In the genomic region with DNA sequence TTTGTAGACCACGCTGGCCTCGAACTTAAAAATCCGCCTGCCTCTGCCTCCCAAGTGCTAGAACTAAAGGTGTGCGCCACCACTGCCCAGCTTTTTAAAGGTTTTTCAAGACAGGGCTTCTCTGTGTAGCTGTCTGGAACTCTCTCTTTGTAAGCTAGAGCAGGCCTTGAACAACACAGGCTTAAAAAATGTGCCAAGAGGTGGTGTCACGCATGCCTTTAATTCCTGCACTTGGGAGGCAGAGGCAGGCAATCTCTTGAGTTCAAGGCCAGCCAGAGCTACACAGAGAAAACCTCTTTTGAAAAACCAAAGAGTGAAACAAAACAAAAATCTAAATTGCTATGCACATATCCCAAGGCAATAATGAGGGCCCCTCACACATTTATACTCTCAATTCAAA, we compare ENCODE assay signal across 42 mouse cellular contexts. TPM values are rescaled to one million over a fixed set of nuclear protein-coding genes. Genes with fewer than 3 reads are reported as not detected.
"Had no signal": no experiment of that assay in that cellular context is flagged by ENCODE, and none has a peak within 500 bp of the region (broad histone marks: within the 10 kb centered on the region; RNA-seq: fewer than 3 reads in every experiment).

No protein-coding gene starts in this region.

- ATAC-seq: hindbrain, postnatal 0 days; intestine, embryonic 16.5 days; liver, embryonic 12.5 days had no signal

- H3K27ac ChIP-seq: gastrocnemius, adult 2 months; heart, embryonic 13.5 days; heart, embryonic 15.5 days; hindbrain, embryonic 13.5 days; hindbrain, embryonic 15.5 days; hindbrain, postnatal 0 days; kidney, embryonic 15.5 days; kidney, postnatal 0 days; limb, embryonic 13.5 days; limb, embryonic 15.5 days; liver, embryonic 12.5 days had no signal

- H3K27me3 ChIP-seq: heart, embryonic 13.5 days; heart, embryonic 15.5 days; hindbrain, embryonic 13.5 days; hindbrain, embryonic 15.5 days; kidney, embryonic 15.5 days; limb, embryonic 13.5 days; limb, embryonic 15.5 days; liver, embryonic 12.5 days had no signal

- H3K4me1 ChIP-seq: heart, embryonic 15.5 days; hindbrain, embryonic 13.5 days; hindbrain, embryonic 15.5 days; kidney, embryonic 15.5 days; limb, embryonic 13.5 days; limb, embryonic 15.5 days; liver, embryonic 12.5 days had no signal

- H3K9me3 ChIP-seq: heart, embryonic 13.5 days; heart, embryonic 15.5 days; hindbrain, embryonic 13.5 days; hindbrain, embryonic 15.5 days; kidney, embryonic 15.5 days; limb, embryonic 13.5 days; limb, embryonic 15.5 days; liver, embryonic 12.5 days had no signal

- H3K4me2 ChIP-seq: heart, embryonic 11.5 days; heart, embryonic 13.5 days; heart, embryonic 15.5 days; hindbrain, embryonic 13.5 days; hindbrain, embryonic 15.5 days; kidney, embryonic 15.5 days; limb, embryonic 13.5 days; limb, embryonic 15.5 days; liver, embryonic 12.5 days had no signal

- H3K4me3 ChIP-seq: gastrocnemius, adult 2 months; heart, embryonic 13.5 days; heart, embryonic 15.5 days; hindbrain, embryonic 13.5 days; hindbrain, embryonic 15.5 days; kidney, embryonic 15.5 days; limb, embryonic 13.5 days; limb, embryonic 15.5 days; liver, embryonic 12.5 days had no signal

- DNase-seq: gastrocnemius, adult 2 months; gastrocnemius, postnatal 10 days; gastrocnemius, postnatal 25 days; heart, adult 18-20 months; heart, postnatal 14 days; heart, postnatal 36 days; kidney, adult 11 months; kidney, adult 2 months; kidney, adult 9 months; kidney, postnatal 14 days; kidney, postnatal 36 days; layer of hippocampus, adult 9-11 months; layer of hippocampus, postnatal 36 days; left cerebral cortex, postnatal 4 days had no signal

- H3K9ac ChIP-seq: heart, embryonic 13.5 days; heart, embryonic 15.5 days; hindbrain, embryonic 13.5 days; hindbrain, embryonic 15.5 days; kidney, embryonic 15.5 days; limb, embryonic 13.5 days; limb, embryonic 15.5 days; liver, embryonic 12.5 days had no signal

- H3K36me3 ChIP-seq: heart, embryonic 13.5 days; heart, embryonic 15.5 days; hindbrain, embryonic 13.5 days; hindbrain, embryonic 15.5 days; kidney, embryonic 15.5 days; limb, embryonic 13.5 days; limb, embryonic 15.5 days; liver, embryonic 12.5 days had no signal

RNA-seq across cellular contexts. Expression of a gene that starts 28.9 kb away (rescaled TPM):
- total RNA-seq: gastrocnemius, adult 2 months; gastrocnemius, postnatal 10 days; gastrocnemius, postnatal 25 days; gastrocnemius, postnatal 4 days; granulocyte monocyte progenitor cell, adult 5-6 weeks; heart, adult 18-20 months; heart, postnatal 36 days; hematopoietic stem cell, adult 5-6 weeks; hindbrain, postnatal 0 days; layer of hippocampus, adult 18-20 months; layer of hippocampus, adult 8-10 months; layer of hippocampus, postnatal 14 days; layer of hippocampus, postnatal 36 days; left cerebral cortex, adult 8-10 months; left cerebral cortex, postnatal 10 days; left cerebral cortex, postnatal 4 days; liver, adult 2 months had no signal
- polyA plus RNA-seq: hindbrain, embryonic 11.5 days; hindbrain, embryonic 13.5 days; hindbrain, embryonic 15.5 days; intestine, embryonic 14.5 days; intestine, embryonic 16.5 days; kidney, adult 2 months; kidney, embryonic 15.5 days; kidney, postnatal 0 days; limb, embryonic 11.5 days; limb, embryonic 13.5 days; limb, embryonic 15.5 days; liver, adult 2 months; liver, embryonic 12.5 days had no signal

RNA-seq across cellular contexts. Expression of a gene that starts 46.9 kb away (rescaled TPM):
- total RNA-seq: gastrocnemius, adult 2 months; gastrocnemius, postnatal 10 days; gastrocnemius, postnatal 25 days; gastrocnemius, postnatal 4 days; heart, adult 18-20 months; heart, postnatal 14 days; heart, postnatal 36 days; hematopoietic stem cell, adult 5-6 weeks; hindbrain, postnatal 0 days; layer of hippocampus, adult 18-20 months; layer of hippocampus, adult 8-10 months; layer of hippocampus, postnatal 14 days; layer of hippocampus, postnatal 36 days; left cerebral cortex, adult 18-20 months; left cerebral cortex, adult 8-10 months; left cerebral cortex, postnatal 10 days; left cerebral cortex, postnatal 25 days; left cerebral cortex, postnatal 4 days; liver, adult 2 months had no signal
- polyA plus RNA-seq: heart, embryonic 11.5 days; heart, embryonic 13.5 days; heart, embryonic 15.5 days; heart, postnatal 0 days; hindbrain, embryonic 11.5 days; hindbrain, embryonic 13.5 days; intestine, embryonic 14.5 days; intestine, embryonic 16.5 days; kidney, adult 2 months; kidney, embryonic 15.5 days; kidney, postnatal 0 days; large intestine, adult 2 months; limb, embryonic 11.5 days; limb, embryonic 13.5 days; limb, embryonic 15.5 days; liver, adult 2 months; liver, embryonic 12.5 days had no signal
